Mouse (Mus musculus) limb, embryonic 10.5 days (tissue): ENCODE data around the gene Fiz1. TPM values are rescaled to one million over a fixed set of nuclear protein-coding genes. Genes with fewer than 3 reads are reported as not detected.
"Not testable (repeated sequence)": the region's sequence is repeated elsewhere in the genome, so short reads cannot be mapped to it uniquely, and the experiment has no call there.

Experiments used
- DNase-seq: peaks from one replicate; pipeline ENCODE4 v3.0.0-alpha.2; 2017; ENCODE audit warnings: low spot score
- H3K27ac ChIP-seq: fragments of 300-500 bp; sonication (generic); 2 replicates; pipeline ENCODE4 v1.5.1; 2016; ENCODE audit warnings: mild to moderate bottlenecking
- H3K27me3 ChIP-seq: fragments of 300-500 bp; sonication (generic); 2 replicates; pipeline ENCODE4 v1.6.1; 2016; ENCODE audit warnings: low read depth, mild to moderate bottlenecking; ENCODE audit not compliant: poor library complexity, severe bottlenecking
- H3K36me3 ChIP-seq: fragments of 300-500 bp; sonication (generic); 2 replicates; pipeline ENCODE4 v1.6.1; 2016; ENCODE audit warnings: mild to moderate bottlenecking, moderate library complexity
- H3K4me1 ChIP-seq: fragments of 300-500 bp; sonication (generic); 2 replicates; pipeline ENCODE4 v1.6.1; 2016
- H3K4me3 ChIP-seq: fragments of 300-500 bp; sonication (generic); 2 replicates; pipeline ENCODE4 v1.5.1; 2016; ENCODE audit warnings: mild to moderate bottlenecking, moderate library complexity
- H3K9me3 ChIP-seq: fragments of 300-500 bp; sonication (generic); replicated peaks from 2 replicates; pipeline ENCODE4 v1.6.1; 2016; ENCODE audit warnings: mild to moderate bottlenecking
- WGBS: fragments of 180-500 bp; shearing (Covaris S2); methylation state at CpG from one replicate; pipeline ENCODE4 v1.1.7; 2016; 5-methylcytosine and 5-hydroxymethylcytosine counted together
- polyA plus RNA-seq: library from polyadenylated mRNA; unstranded; fragments of >200 nt; fragmentation: Nextera tagmentation; extraction: Ambion mirVana; gene quantifications from 2 replicates; pipeline ENCODE4 v1.2.1, GENCODE M21; 2016

Fiz1 gene
- polyA plus RNA-seq, 1 experiment from 2014 or later = 68.3 TPM

DNA sequence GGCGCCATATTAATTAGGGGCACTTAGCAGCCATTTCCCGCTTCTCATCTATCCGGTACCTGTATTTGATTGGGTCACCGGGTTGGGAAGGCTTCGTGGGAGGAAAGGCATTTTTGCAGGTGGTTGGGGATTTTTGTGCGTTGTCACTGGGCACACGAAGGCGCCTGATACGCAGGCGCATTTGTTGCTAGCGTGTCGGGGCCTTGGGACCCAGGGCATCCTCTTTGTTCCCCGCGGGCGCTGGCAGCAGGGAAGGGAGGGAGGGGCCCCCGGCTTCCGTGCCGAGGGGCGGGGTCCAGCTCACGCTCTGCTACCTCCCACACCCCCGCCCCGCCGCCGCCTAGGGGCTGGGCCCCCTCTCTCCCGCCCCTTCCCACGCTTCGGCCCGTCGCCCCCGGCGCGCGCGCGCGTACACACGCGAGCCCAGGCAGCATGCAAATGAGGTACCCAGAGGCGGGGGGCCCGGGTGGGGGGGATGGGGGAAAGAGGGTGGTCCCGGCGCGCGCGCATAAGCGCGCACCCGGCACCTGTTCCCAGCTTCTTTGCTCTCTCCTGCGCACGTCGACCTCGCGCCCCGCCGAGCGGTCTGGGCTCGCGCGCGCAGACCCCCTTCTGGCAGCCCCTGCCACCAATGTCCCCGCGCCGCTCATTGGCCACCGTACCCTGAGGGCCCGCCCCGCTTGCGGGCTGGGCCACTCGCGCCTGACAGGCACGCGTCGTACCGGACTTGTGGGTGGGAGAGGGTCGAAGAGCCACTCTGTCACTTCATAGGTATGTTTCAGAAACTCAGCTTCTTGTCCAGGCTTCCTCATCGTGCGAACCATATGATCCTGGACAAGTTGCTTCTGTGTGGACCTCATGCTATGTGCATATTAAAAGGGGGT, 863 bp upstream of the Fiz1 start, which contains the start of gene Gm44973:
Gene Gm44973 (plus strand): TSS at position 379 of the 884 bp plus-strand sequence.
- H3K36me3 ChIP-seq = peaks cover 45% of the 10 kb centered on the region
- no peaks in the 10 kb centered on the region for H3K27me3 ChIP-seq
- under 1% methylated on average over 63 of the region's 76 CpGs for WGBS
- peak within 1 kb of the TSS; percentile 98 for H3K27ac ChIP-seq
- peak within 1 kb of the TSS; percentile 69 for H3K4me3 ChIP-seq
- peaks cover 16% of the 10 kb centered on the region; the same call in 1 of the 2 replicates for H3K4me1 ChIP-seq
- DNase-seq = peak; percentile 99
- no peaks in the 10 kb centered on the region for H3K9me3 ChIP-seq

DNA sequence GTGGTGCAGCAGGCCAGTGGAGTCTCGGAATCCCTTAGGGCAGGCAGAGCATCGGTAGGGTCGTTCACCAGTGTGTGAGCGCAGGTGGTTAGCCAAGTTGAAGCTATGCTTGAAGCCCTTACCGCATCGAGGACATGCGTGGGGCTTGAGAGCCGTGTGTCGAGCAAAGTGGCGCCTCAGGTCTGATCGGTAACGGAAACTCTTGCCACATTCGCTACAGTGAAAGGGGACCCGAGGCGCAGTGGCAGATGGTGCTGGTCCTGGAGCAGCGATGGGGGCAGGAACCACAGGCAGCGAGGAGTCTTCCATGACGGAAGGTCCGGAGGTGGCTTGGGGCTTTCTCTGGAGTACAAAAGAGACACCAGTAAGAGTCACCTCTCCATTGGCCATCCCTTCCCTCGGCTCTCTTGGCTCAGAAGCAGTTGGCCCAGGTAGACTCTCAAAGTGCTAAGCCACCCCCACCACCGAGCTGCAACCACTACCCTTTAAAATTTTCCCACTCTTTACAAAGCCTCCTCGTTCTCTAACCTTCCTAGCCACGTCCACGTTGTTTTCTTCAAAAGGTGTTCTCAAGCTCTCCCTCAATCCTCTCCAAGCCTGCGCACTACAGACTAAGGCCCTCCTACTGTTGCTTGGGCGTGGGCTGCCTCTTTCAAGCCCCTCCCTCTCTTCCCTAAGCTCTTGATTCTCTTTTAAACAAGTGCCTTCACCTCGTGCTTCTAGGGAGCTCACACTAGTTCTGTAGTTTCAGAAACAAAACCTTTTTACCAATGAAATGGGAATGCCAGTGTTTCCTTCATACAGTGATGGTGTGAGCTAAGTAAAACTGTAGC, 1.6 kb downstream of the Fiz1 start:
- WGBS = 92% methylated on average over 27 of the region's 27 CpGs
- DNase-seq = no peak
- Histone ChIP-seq H3K27ac (no peak overlapping the region), H3K27me3 (no peaks in the 10 kb centered on the region), H3K9me3 (no peaks in the 10 kb centered on the region), H3K4me3 (peak overlapping the region; percentile 69), H3K4me1 (peaks cover 16% of the 10 kb centered on the region; the same call in 1 of the 2 replicates), H3K36me3 (peaks cover 65% of the 10 kb centered on the region)

DNA sequence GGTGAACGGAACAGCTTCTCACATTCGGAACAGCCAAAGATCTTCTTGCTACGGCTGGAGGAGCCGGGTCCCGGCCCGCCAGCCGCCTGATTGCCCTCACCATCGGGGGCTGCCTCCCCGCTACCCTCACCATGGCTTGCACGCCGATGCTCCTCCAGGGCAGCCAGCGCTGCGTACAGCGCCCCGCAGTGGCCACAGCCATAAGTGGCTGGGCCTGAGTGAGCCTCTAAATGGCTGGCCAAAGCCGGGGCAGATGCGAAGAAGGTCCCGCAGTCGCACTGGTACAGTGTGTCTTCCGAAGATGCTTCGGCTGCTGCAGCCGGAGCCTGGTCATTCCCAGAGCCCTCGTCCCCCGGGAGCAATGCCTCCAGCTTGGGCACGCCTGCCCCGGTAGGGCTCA, 6.3 kb downstream of the Fiz1 start:
- Histone ChIP-seq H3K36me3 (peaks cover 73% of the 10 kb centered on the region), H3K27me3 (no peaks in the 10 kb centered on the region), H3K9me3 (no peaks in the 10 kb centered on the region), H3K4me3 (0 out of 2 replicates have a peak overlapping the region, but pooled peaks have one; percentile 4), H3K27ac (no peak overlapping the region), H3K4me1 (0 out of 2 replicates have a peak, but pooled peaks cover 9% of the 10 kb centered on the region)
- no peak for DNase-seq
- 95% methylated on average over 26 of the region's 26 CpGs for WGBS

DNA sequence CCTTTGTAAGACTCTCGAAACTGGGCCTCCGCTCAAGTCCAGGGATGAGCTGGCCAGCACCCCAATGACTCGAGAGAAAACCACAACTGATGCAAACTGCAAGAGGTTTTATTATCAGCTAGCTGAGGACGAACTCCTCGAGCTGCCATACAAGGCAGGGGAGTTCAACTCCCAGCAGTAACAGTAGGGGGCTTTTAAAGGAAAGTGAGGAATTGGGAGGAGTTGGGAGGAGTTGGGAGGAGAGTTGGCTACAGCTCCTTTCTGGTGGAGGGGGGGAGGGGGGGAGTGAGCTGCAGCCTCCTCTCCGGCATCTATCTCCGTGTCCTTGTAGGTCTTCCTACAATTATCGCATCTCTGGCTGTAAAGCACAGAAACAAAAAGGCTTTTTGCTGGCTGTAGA, 11.6 kb downstream of the Fiz1 start:
- not testable (repeated sequence) for H3K9me3 ChIP-seq, H3K4me3 ChIP-seq, H3K4me1 ChIP-seq, H3K27me3 ChIP-seq, H3K27ac ChIP-seq, DNase-seq
- peaks cover 19% of the 10 kb centered on the region for H3K36me3 ChIP-seq
- 75% methylated on average over 8 of the region's 8 CpGs for WGBS

DNA sequence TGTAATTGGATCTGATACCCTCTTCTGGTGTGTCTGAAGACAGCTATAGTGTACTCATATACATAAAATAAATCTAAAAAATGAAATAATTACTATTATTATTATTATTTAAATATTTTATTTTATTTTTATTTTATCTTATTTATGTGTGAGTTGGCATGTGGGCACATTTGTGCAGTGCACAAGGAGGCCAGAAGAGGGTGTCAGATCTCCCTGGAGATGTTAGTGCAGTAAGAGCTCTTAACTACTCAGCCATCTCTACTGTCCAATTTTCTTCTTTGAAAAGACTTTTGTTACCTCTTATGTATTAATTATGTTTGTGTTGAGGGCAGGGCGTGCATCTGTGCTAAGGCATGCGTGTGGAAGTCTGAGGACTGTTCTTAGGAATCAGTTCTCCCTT, 14.6 kb downstream of the Fiz1 start:
- Histone ChIP-seq H3K4me3 (no peak overlapping the region), H3K4me1 (peaks cover 21% of the 10 kb centered on the region), H3K27ac (no peak overlapping the region), H3K27me3 (peaks cover 7% of the 10 kb centered on the region), H3K36me3 (no peaks in the 10 kb centered on the region), H3K9me3 (no peaks in the 10 kb centered on the region)
- WGBS = 75% methylated on average over 2 of the region's 2 CpGs
- DNase-seq = no peak

DNA sequence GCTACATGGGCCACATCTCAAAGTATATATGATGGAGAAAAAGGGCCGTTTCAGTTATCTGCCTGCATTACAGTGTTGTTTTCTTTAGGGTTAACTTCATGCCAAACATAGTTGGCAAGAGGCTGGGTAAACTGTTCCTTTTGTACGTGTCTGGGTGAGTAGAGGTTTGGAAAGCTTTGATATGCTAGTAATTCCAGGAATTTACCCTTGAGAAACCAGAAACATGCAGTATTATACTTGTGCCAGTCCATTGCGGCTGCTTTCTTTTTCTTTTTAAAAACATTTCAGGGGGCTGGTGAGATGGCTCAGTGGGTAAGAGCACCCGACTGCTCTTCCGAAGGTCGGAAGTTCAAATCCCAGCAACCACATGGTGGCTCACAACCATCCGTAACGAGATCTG, 17.6 kb downstream of the Fiz1 start:
- Histone ChIP-seq H3K36me3 (peaks cover 27% of the 10 kb centered on the region), H3K27me3 (peaks cover 36% of the 10 kb centered on the region), H3K9me3 (peaks cover 5% of the 10 kb centered on the region; the same call in 1 of the 2 replicates), H3K27ac (no peak overlapping the region; the same call in 1 of the 2 replicates), H3K4me1 (peaks cover 31% of the 10 kb centered on the region), H3K4me3 (peak overlapping the region; percentile 70)
- no peak for DNase-seq
- 73% methylated on average over 8 of the region's 8 CpGs for WGBS

DNA sequence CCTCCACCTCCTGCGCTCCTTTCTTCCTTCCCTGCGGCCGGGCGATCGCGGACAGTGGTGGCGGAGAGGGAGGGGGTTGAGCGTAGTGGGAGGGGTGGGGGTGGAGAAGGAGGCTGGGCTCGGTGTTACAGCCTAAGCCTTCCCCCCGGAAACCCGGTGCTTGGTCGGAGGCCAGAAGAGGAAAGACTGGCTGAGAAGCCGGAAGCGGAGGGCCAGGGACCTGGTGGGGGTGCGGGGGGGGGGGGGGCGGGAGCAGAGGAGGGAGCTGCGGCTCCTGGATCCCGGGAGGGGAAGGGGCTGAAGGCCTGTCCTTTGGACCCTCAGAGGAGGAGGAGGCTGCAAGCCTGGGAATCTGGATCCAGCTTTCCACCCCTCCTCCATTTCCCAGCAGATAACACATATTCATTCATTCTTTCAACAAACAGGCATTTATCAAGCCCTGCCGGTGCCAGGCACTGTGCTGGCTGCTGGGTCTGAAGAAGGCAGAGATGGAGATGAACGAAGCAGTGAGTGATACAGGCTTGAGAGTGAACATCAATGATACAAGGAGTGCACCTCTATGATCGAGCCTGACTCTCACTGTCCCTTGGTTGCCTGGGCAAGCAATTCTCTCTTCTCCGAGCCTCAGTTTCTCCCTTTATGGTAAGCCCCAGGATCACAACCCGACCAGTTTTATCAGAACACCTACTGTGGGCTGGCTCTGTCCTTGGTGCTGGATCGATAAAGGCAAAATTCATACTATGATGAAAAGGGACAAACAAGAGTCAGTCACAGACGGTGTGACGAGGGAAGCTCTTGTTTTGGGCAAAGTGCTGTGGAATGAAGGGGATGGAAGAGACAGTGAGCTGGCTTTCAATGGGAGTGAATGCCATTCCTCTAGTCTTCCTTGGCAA, 18.2 kb downstream of the Fiz1 start, which contains the start of gene Zfp579:
Gene Zfp579 (minus strand): TSS at position 156 of the 893 bp plus-strand sequence.
- WGBS = 8% methylated on average over 20 of the region's 26 CpGs
- Histone ChIP-seq H3K9me3 (peaks cover 5% of the 10 kb centered on the region; the same call in 1 of the 2 replicates), H3K4me1 (peaks cover 31% of the 10 kb centered on the region), H3K4me3 (peak within 1 kb of the TSS; percentile 70), H3K27ac (peak within 1 kb of the TSS; percentile 84), H3K27me3 (peaks cover 36% of the 10 kb centered on the region), H3K36me3 (peaks cover 32% of the 10 kb centered on the region)
- peak; percentile 97 for DNase-seq

DNA sequence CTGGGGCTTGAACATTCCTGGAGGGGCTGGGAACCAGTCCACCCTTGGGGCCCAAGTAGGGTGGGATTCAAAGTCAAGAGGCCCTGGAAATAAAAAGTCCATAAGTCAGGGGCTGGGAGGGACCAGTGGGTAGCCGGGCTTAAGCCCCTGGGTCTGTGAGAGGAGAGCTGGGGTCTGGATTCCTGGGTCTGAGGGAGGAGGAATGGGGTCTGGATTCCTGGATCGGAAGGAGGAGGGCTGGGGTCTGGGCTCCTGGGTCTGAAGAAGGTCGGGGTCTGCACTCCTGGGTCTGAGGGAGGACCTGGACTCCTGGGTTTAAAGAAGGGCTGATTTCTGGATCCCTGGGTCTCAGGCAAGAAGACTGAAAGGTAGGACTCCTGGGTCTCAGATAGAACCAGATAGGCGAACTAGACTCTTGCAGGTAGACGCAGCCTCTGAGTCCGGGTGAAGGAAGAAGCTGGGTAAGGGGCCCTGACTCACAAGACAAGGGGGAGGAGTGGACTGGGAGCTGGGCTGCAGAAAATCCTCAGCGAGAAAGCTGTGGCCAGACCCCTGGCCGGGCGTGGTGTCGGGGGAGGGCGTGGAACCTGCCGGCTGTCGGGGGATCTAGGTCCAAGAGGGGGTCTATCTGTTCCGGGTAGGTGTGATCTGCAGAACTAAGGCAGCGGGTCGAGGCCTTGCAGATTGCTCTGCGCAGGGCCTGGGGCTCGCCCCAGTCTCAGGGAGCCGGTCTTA, 19.1 kb downstream of the Fiz1 start:
- Histone ChIP-seq H3K4me3 (peak overlapping the region; percentile 70), H3K27me3 (peaks cover 39% of the 10 kb centered on the region), H3K27ac (peak overlapping the region; percentile 84), H3K4me1 (peaks cover 31% of the 10 kb centered on the region), H3K9me3 (peaks cover 5% of the 10 kb centered on the region; the same call in 1 of the 2 replicates), H3K36me3 (peaks cover 36% of the 10 kb centered on the region)
- no peak for DNase-seq
- WGBS = 7% methylated on average over 19 of the region's 19 CpGs

DNA sequence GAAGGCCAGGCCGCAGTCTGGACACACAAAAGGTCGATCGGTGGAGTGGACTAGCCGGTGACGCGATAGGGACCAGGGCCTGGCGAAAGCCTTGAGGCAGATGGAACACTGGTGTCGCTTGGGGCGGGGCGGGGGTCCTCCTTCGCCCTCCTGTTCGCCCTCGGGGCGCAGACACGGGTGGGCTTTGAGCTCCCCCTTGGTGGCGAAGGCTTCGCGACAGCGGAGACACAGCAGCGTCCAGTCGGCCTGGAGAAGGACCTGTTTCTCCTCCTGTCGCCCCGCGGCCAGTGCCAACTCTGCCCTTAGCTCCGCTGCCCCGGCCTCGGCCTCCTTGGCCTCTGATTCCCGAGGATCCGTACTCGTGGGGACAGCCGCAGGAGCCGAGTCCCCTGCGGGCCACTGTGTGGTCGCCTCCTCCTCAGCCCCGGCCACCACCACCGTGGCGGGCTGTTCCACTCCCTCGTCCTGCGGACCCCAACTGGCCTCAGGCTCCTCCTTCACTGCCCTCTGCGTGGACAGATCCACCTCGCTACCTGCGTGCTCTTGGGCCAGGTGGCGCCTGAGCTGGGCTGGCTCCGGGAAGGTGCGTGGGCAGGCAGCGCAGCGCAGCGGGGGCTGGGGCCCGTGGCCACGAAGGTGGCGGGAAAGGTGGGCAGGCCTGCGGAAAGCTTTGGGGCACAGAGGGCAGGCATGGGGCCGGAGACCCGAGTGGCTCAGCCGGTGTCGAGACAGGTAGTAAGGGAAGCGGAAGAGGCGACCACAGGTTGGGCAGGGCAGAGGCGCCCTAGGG, 20.3 kb downstream of the Fiz1 start:
- peak overlapping the region; percentile 70 for H3K4me3 ChIP-seq
- H3K36me3 ChIP-seq = peaks cover 36% of the 10 kb centered on the region
- H3K9me3 ChIP-seq = peaks cover 5% of the 10 kb centered on the region; the same call in 1 of the 2 replicates
- 45% methylated on average over 59 of the region's 59 CpGs for WGBS
- DNase-seq = no peak
- peaks cover 31% of the 10 kb centered on the region for H3K4me1 ChIP-seq
- no peak overlapping the region for H3K27ac ChIP-seq
- H3K27me3 ChIP-seq = peaks cover 39% of the 10 kb centered on the region

DNA sequence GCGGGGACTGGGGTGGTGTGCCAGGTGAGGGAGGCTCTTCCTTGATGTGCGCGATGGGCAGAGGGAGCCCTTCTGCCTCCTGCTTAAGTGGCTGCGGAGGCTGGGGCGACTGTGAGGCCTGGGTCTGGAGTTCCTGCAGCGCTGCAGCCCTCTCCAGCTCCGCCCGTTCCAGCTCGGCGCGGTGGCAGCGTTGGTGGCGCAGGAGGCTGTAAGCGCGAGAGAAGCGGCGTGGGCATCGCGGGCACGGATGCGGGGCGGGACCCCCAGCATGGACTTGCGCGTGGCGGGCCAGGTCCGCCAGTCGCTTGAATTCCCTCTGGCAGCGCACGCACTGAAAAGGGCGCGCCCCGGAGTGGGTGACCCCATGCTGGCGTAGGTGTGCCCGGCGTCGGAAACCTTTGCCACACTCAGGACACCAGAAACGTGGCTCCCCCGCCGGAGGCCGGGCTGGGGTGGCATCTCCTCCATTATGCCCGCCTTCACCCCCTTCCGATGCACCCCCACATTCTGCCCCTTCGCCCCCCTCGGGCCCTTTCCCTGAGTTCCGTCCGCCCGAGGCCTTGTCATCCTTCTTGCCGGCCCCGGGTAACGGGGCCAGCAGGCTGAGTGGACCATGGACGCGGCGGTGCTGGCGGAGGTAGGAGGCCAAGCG, 21.0 kb downstream of the Fiz1 start:
- H3K4me3 ChIP-seq = peak overlapping the region; percentile 70
- peaks cover 39% of the 10 kb centered on the region for H3K27me3 ChIP-seq
- WGBS = 19% methylated on average over 55 of the region's 55 CpGs
- no peak overlapping the region for H3K27ac ChIP-seq
- H3K9me3 ChIP-seq = peaks cover 5% of the 10 kb centered on the region; the same call in 1 of the 2 replicates
- DNase-seq = no peak
- peaks cover 31% of the 10 kb centered on the region for H3K4me1 ChIP-seq
- H3K36me3 ChIP-seq = peaks cover 36% of the 10 kb centered on the region
